ENCODE assay signal across 17 mouse cellular contexts in the genomic region with DNA sequence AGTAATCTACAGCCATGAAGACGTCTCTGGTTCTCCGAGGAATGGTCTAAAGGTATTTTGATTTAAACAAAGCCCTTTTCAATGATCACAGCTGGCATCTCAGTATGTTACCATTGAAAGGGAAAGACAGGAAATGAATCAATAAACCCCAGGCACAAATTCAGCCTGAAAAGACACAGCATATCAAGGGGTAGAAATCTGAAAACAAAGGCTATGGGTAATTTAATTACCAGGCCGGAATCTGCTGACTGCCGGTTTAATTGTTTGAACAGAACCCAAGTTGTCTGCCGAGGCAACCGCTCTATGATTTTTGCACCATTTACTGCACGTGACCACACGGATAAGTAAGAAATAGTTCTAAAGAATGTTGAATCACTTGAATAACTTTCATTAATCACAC. TPM values are rescaled to one million over a fixed set of nuclear protein-coding genes. Genes with fewer than 3 reads are reported as not detected.
DNase-seq lines count a peak whose midpoint lies in the region; TF ChIP-seq lines count a peak whose summit lies in the region.
"Had no signal": no experiment of that assay in that cellular context is flagged by ENCODE, and none has a peak within 500 bp of the region (broad histone marks: within the 10 kb centered on the region; RNA-seq: fewer than 3 reads in every experiment).

No protein-coding gene starts in this region.

- no peaks in the 10 kb centered on the region for H3K27me3 ChIP-seq in heart, embryonic 10.5 days (ENCODE audit: insufficient read depth, poor library complexity, severe bottlenecking)
- H3K27me3 ChIP-seq: embryonic facial prominence, embryonic 15.5 days; megakaryocyte, embryonic 14.5 days had no signal

- no peak overlapping the region for H3K4me3 ChIP-seq in heart, embryonic 10.5 days
- no peak overlapping the region for H3K4me3 ChIP-seq in ES-E14 (ENCODE audit: insufficient read depth in 1 of 2, low read depth in 1 of 2, low read length in 2 of 2, poor library complexity in 1 of 2, severe bottlenecking in 1 of 2)
- H3K4me3 ChIP-seq: embryonic facial prominence, embryonic 15.5 days; limb, embryonic 10.5 days; megakaryocyte, embryonic 14.5 days had no signal

- no peak for TF ChIP-seq CTCF in brain, embryonic 14.5 days (IDR thresholded peaks at IDR 0.05; ENCODE audit: borderline replicate concordance, extremely low read depth, insufficient read depth, insufficient read length)

- H3K27ac ChIP-seq in heart, embryonic 10.5 days: no peak overlapping the region
- H3K27ac ChIP-seq in ES-E14 (ENCODE audit: insufficient read depth, low read depth, low read length, poor library complexity, severe bottlenecking): no peak overlapping the region
- H3K27ac ChIP-seq: embryonic facial prominence, embryonic 15.5 days; limb, embryonic 10.5 days had no signal

- no peak overlapping the region for H3K9ac ChIP-seq in ES-E14 (ENCODE audit: insufficient read depth, low read depth, low read length, poor library complexity, severe bottlenecking)
- H3K9ac ChIP-seq: embryonic facial prominence, embryonic 15.5 days had no signal

- no peak for TF ChIP-seq POLR2A in brain, embryonic 14.5 days (IDR thresholded peaks at IDR 0.05; ENCODE audit: borderline replicate concordance, extremely low read depth, insufficient read depth, insufficient read length, poor library complexity, severe bottlenecking)

- H3K4me1 ChIP-seq in heart, embryonic 10.5 days: peaks cover 4% of the 10 kb centered on the region; the same call in 1 of the 2 replicates
- peaks cover 8% of the 10 kb centered on the region in 2 experiments for H3K4me1 ChIP-seq in ES-E14 (ENCODE audit: control insufficient read depth in 2 of 2, insufficient read depth in 2 of 2, low read length in 2 of 2, poor library complexity in 1 of 2)
- H3K4me1 ChIP-seq: embryonic facial prominence, embryonic 15.5 days had no signal

- no peaks in the 10 kb centered on the region for H3K36me3 ChIP-seq in heart, embryonic 10.5 days
- H3K36me3 ChIP-seq in ES-E14 (ENCODE audit: control insufficient read depth, insufficient read depth, low read length, poor library complexity, severe bottlenecking): no peaks in the 10 kb centered on the region
- H3K36me3 ChIP-seq: embryonic facial prominence, embryonic 15.5 days; limb, embryonic 10.5 days had no signal

- peak; percentile 90 for DNase-seq in heart, adult 11 months
- DNase-seq in heart, embryonic 10.5 days (ENCODE audit: low spot score): no peak
- DNase-seq in kidney, postnatal 14 days: peak; percentile 6
- DNase-seq in kidney, postnatal 10 days: no peak
- DNase-seq in ES-E14 (ENCODE audit: low read depth, low spot score): peak; percentile 25
- DNase-seq in brain, embryonic 14.5 days (ENCODE audit: low read depth): peak; percentile 41
- no peak for DNase-seq in frontal cortex, adult 2 months (ENCODE audit: extremely low spot score in 1 of 2, low spot score in 1 of 2)
- DNase-seq in layer of hippocampus, postnatal 14 days (ENCODE audit: low spot score in 2 of 2): no peak
- DNase-seq: adrenal gland, adult 2 months; B cell, adult 2 months; cerebellum, postnatal 14 days; kidney, adult 18-20 months; lung, adult 2 months; thymus, postnatal 25 days had no signal

- H3K9me3 ChIP-seq in heart, embryonic 10.5 days: no peaks in the 10 kb centered on the region
- H3K9me3 ChIP-seq in ES-E14 (ENCODE audit: control insufficient read depth, insufficient read depth, low read depth, low read length): no peaks in the 10 kb centered on the region
- H3K9me3 ChIP-seq: embryonic facial prominence, embryonic 15.5 days; limb, embryonic 10.5 days; megakaryocyte, embryonic 14.5 days had no signal

- in situ Hi-C loops in ES-E14 (cut with MboI; ENCODE audit: low sequenced_read_pairs in 2 of 2, unreplicated experiment in 2 of 2): no loop called here

- WGBS in heart, embryonic 10.5 days: 47% methylated on average over 8 of the region's 8 CpGs

TF ChIP-seq in ES-E14, 5 proteins besides CTCF, POLR2A, EP300 and RAD21:
- TF ChIP-seq ZNF384 (IDR thresholded peaks at IDR 0.05; ENCODE audit: low read depth, low read length) (no peak), CHD2 (IDR thresholded peaks at IDR 0.05; ENCODE audit: low read depth, low read length) (no peak), MAFK (IDR thresholded peaks at IDR 0.05; ENCODE audit: insufficient read depth, low read depth, low read length) (no peak)

RNA-seq across cellular contexts. Expression of a gene that starts 22.8 kb away (rescaled TPM):
- polyA plus RNA-seq in heart, embryonic 10.5 days (2016; fragmentation: Nextera tagmentation; extraction: Ambion mirVana): 13.9 and 14.2 TPM in 2 replicates
- 8.6 and 10.0 TPM in 2 replicates for total RNA-seq in ES-E14 (2012; rRNA removed)
- polyA plus RNA-seq in brain, embryonic 14.5 days (2012; rRNA removed): 17.2 and 20.8 TPM in 2 replicates
- polyA plus RNA-seq in frontal cortex, adult 2 months (2012; rRNA removed): 18.0 and 22.4 TPM in 2 replicates
- total RNA-seq in layer of hippocampus, postnatal 14 days (2021): 10 to 100 TPM; 34.6 to 42.5 TPM

Comparison
In these comparisons a context has a peak if more than half of its experiments do, and no peak if none do; other contexts are left out.
1. DNase-seq: peak in heart, adult 11 months (single experiment), kidney, postnatal 14 days (single experiment), ES-E14 (single experiment) and brain, embryonic 14.5 days (single experiment); none in heart, embryonic 10.5 days (single experiment), kidney, postnatal 10 days (single experiment), frontal cortex, adult 2 months (0 of 2) and layer of hippocampus, postnatal 14 days (0 of 2).